Mouse (Mus musculus): Measurements from ENCODE around the gene Limd2. TPM values are rescaled to one million over a fixed set of nuclear protein-coding genes. Genes with fewer than 3 reads are reported as not detected.
A peak's percentile ranks its signal among the peaks of the same experiment; 100 is the strongest.

Gene Limd2
- polyA plus RNA-seq, 1 experiment from 2014 or later: 158 TPM

- H3K36me3 ChIP-seq (replicated peaks; ENCODE audit: control insufficient read depth, insufficient read depth): peaks cover 20% of the 10 kb centered on the region
- DNase-seq (ENCODE audit: low spot score) (no peak), ATAC-seq (ENCODE audit: low FRiP score) (no peak)
- H3K4me2 ChIP-seq (replicated peaks): no peak overlapping the region
- H3K27ac ChIP-seq: no peak overlapping the region
- no peaks in the 10 kb centered on the region for H3K9me3 ChIP-seq (ENCODE audit: control insufficient read depth, low read length)
- H3K4me1 ChIP-seq (replicated peaks; ENCODE audit: control insufficient read depth, insufficient read depth, low read length): no peaks in the 10 kb centered on the region
- no peaks in the 10 kb centered on the region for H3K27me3 ChIP-seq (ENCODE audit: control insufficient read depth, insufficient read depth, low read length)
- H3K4me3 ChIP-seq (replicated peaks; ENCODE audit: low read length): no peak overlapping the region
- 94% methylated on average over 5 of the region's 5 CpGs for WGBS
- no peak overlapping the region for H3K9ac ChIP-seq
Observed at GRCm38 (mm10) chr11:106176372-106176771, 15.7 kb upstream of the Limd2 start.

GRCm38 (mm10) chr11:106175081-106175480, 14.4 kb upstream of the Limd2 start:
- Histone ChIP-seq H3K4me3 (replicated peaks; ENCODE audit: low read length) (no peak overlapping the region), H3K4me1 (replicated peaks; ENCODE audit: control insufficient read depth, insufficient read depth, low read length) (no peaks in the 10 kb centered on the region), H3K4me2 (replicated peaks) (no peak overlapping the region), H3K36me3 (replicated peaks; ENCODE audit: control insufficient read depth, insufficient read depth) (peaks cover 16% of the 10 kb centered on the region; the same call in 1 of the 2 replicates), H3K9ac (no peak overlapping the region), H3K9me3 (ENCODE audit: control insufficient read depth, low read length) (no peaks in the 10 kb centered on the region), H3K27me3 (ENCODE audit: control insufficient read depth, insufficient read depth, low read length) (no peaks in the 10 kb centered on the region), H3K27ac (no peak overlapping the region)
- ATAC-seq (ENCODE audit: low FRiP score): no peak
- whole genome bisulfite sequencing: 85% methylated on average over 3 of the region's 3 CpGs
- no peak for DNase-seq (ENCODE audit: low spot score)

GRCm38 (mm10) chr11:106174372-106174771, 13.7 kb upstream of the Limd2 start:
- 91% methylated on average over 5 of the region's 5 CpGs for WGBS
- no peak overlapping the region for H3K4me3 ChIP-seq (replicated peaks; ENCODE audit: low read length)
- no peak for ATAC-seq (ENCODE audit: low FRiP score)
- no peak overlapping the region for H3K27ac ChIP-seq
- H3K36me3 ChIP-seq (replicated peaks; ENCODE audit: control insufficient read depth, insufficient read depth): peaks cover 20% of the 10 kb centered on the region
- no peaks in the 10 kb centered on the region for H3K9me3 ChIP-seq (ENCODE audit: control insufficient read depth, low read length)
- H3K27me3 ChIP-seq (ENCODE audit: control insufficient read depth, insufficient read depth, low read length): no peaks in the 10 kb centered on the region
- H3K4me2 ChIP-seq (replicated peaks): no peak overlapping the region
- DNase-seq (ENCODE audit: low spot score): no peak
- no peak overlapping the region for H3K9ac ChIP-seq
- no peaks in the 10 kb centered on the region for H3K4me1 ChIP-seq (replicated peaks; ENCODE audit: control insufficient read depth, insufficient read depth, low read length)

- WGBS: 98% methylated on average over 2 of the region's 2 CpGs
Observed at GRCm38 (mm10) chr11:106173228-106173627, 12.6 kb upstream of the Limd2 start.

GRCm38 (mm10) chr11:106170807-106171206, 10.1 kb upstream of the Limd2 start:
- Histone ChIP-seq H3K9ac (no peak overlapping the region), H3K4me3 (replicated peaks; ENCODE audit: low read length) (no peak overlapping the region), H3K4me2 (replicated peaks) (no peak overlapping the region), H3K27ac (no peak overlapping the region), H3K4me1 (replicated peaks; ENCODE audit: control insufficient read depth, insufficient read depth, low read length) (no peaks in the 10 kb centered on the region), H3K9me3 (ENCODE audit: control insufficient read depth, low read length) (no peaks in the 10 kb centered on the region), H3K27me3 (ENCODE audit: control insufficient read depth, insufficient read depth, low read length) (no peaks in the 10 kb centered on the region), H3K36me3 (replicated peaks; ENCODE audit: control insufficient read depth, insufficient read depth) (peaks cover 54% of the 10 kb centered on the region)
- ATAC-seq (ENCODE audit: low FRiP score) (no peak), DNase-seq (ENCODE audit: low spot score) (no peak)
- WGBS: 78% methylated on average over 7 of the region's 7 CpGs

More at GRCm38 (mm10) chr11:106173228-106173627, 12.6 kb upstream of the Limd2 start:
- no peak for ATAC-seq (ENCODE audit: low FRiP score)
- no peak overlapping the region for H3K4me3 ChIP-seq (replicated peaks; ENCODE audit: low read length)
- peaks cover 30% of the 10 kb centered on the region for H3K36me3 ChIP-seq (replicated peaks; ENCODE audit: control insufficient read depth, insufficient read depth)
- no peaks in the 10 kb centered on the region for H3K27me3 ChIP-seq (ENCODE audit: control insufficient read depth, insufficient read depth, low read length)
- H3K9ac ChIP-seq: no peak overlapping the region
- no peak overlapping the region for H3K4me2 ChIP-seq (replicated peaks)
- no peaks in the 10 kb centered on the region for H3K9me3 ChIP-seq (ENCODE audit: control insufficient read depth, low read length)
- DNase-seq (ENCODE audit: low spot score): no peak
- no peaks in the 10 kb centered on the region for H3K4me1 ChIP-seq (replicated peaks; ENCODE audit: control insufficient read depth, insufficient read depth, low read length)
- no peak overlapping the region for H3K27ac ChIP-seq

GRCm38 (mm10) chr11:106167435-106167834, 6.8 kb upstream of the Limd2 start:
- Histone ChIP-seq H3K9ac (no peak overlapping the region), H3K27me3 (ENCODE audit: control insufficient read depth, insufficient read depth, low read length) (no peaks in the 10 kb centered on the region), H3K27ac (no peak overlapping the region), H3K4me3 (replicated peaks; ENCODE audit: low read length) (no peak overlapping the region), H3K36me3 (replicated peaks; ENCODE audit: control insufficient read depth, insufficient read depth) (peaks cover 72% of the 10 kb centered on the region), H3K4me1 (replicated peaks; ENCODE audit: control insufficient read depth, insufficient read depth, low read length) (no peaks in the 10 kb centered on the region), H3K4me2 (replicated peaks) (no peak overlapping the region), H3K9me3 (ENCODE audit: control insufficient read depth, low read length) (no peaks in the 10 kb centered on the region)
- 86% methylated on average over 5 of the region's 5 CpGs for WGBS
- ATAC-seq (ENCODE audit: low FRiP score) (no peak), DNase-seq (ENCODE audit: low spot score) (no peak)

- WGBS: 94% methylated on average over 16 of the region's 16 CpGs
- no peak for DNase-seq (ENCODE audit: low spot score)
- H3K9me3 ChIP-seq (ENCODE audit: control insufficient read depth, low read length): no peaks in the 10 kb centered on the region
- peaks cover 11% of the 10 kb centered on the region for H3K4me1 ChIP-seq (replicated peaks; ENCODE audit: control insufficient read depth, insufficient read depth, low read length)
- no peak overlapping the region for H3K4me3 ChIP-seq (replicated peaks; ENCODE audit: low read length)
- H3K9ac ChIP-seq: no peak overlapping the region
- H3K27me3 ChIP-seq (ENCODE audit: control insufficient read depth, insufficient read depth, low read length): no peaks in the 10 kb centered on the region
- H3K36me3 ChIP-seq (replicated peaks; ENCODE audit: control insufficient read depth, insufficient read depth): peaks cover 62% of the 10 kb centered on the region
- no peak for ATAC-seq (ENCODE audit: low FRiP score)
- no peak overlapping the region for H3K27ac ChIP-seq
- H3K4me2 ChIP-seq (replicated peaks): no peak overlapping the region
Observed at GRCm38 (mm10) chr11:106164601-106165180, 4.0 kb upstream of the Limd2 start.

GRCm38 (mm10) chr11:106163546-106163945, 2.9 kb upstream of the Limd2 start:
- H3K4me2 ChIP-seq (replicated peaks): no peak overlapping the region
- H3K4me3 ChIP-seq (replicated peaks; ENCODE audit: low read length): no peak overlapping the region
- H3K27ac ChIP-seq: no peak overlapping the region
- no peak overlapping the region for H3K9ac ChIP-seq
- DNase-seq (ENCODE audit: low spot score): no peak
- WGBS: 82% methylated on average over 4 of the region's 4 CpGs
- no peaks in the 10 kb centered on the region for H3K9me3 ChIP-seq (ENCODE audit: control insufficient read depth, low read length)
- H3K27me3 ChIP-seq (ENCODE audit: control insufficient read depth, insufficient read depth, low read length): no peaks in the 10 kb centered on the region
- H3K36me3 ChIP-seq (replicated peaks; ENCODE audit: control insufficient read depth, insufficient read depth): peaks cover 52% of the 10 kb centered on the region
- peaks cover 21% of the 10 kb centered on the region for H3K4me1 ChIP-seq (replicated peaks; ENCODE audit: control insufficient read depth, insufficient read depth, low read length)
- ATAC-seq (ENCODE audit: low FRiP score): no peak

GRCm38 (mm10) chr11:106162237-106162636, 1.6 kb upstream of the Limd2 start:
- 88% methylated on average over 2 of the region's 2 CpGs for WGBS

More at GRCm38 (mm10) chr11:106162237-106162636, 1.6 kb upstream of the Limd2 start:
- no peak overlapping the region for H3K9ac ChIP-seq
- H3K36me3 ChIP-seq (replicated peaks; ENCODE audit: control insufficient read depth, insufficient read depth): peaks cover 52% of the 10 kb centered on the region
- H3K27ac ChIP-seq: 0 out of 2 replicates have a peak overlapping the region, but pooled peaks have one; percentile 96
- peaks cover 27% of the 10 kb centered on the region for H3K4me1 ChIP-seq (replicated peaks; ENCODE audit: control insufficient read depth, insufficient read depth, low read length)
- H3K9me3 ChIP-seq (ENCODE audit: control insufficient read depth, low read length): no peaks in the 10 kb centered on the region
- DNase-seq (ENCODE audit: low spot score) (no peak), ATAC-seq (ENCODE audit: low FRiP score) (no peak)
- H3K4me3 ChIP-seq (replicated peaks; ENCODE audit: low read length): no peak overlapping the region
- no peaks in the 10 kb centered on the region for H3K27me3 ChIP-seq (ENCODE audit: control insufficient read depth, insufficient read depth, low read length)
- H3K4me2 ChIP-seq (replicated peaks): no peak overlapping the region
